Mouse (Mus musculus) E14TG2a.4 (cell line): ENCODE measurements around the gene Sf3b6.

Experiments used
- CTCF ChIP-seq: conservative IDR thresholded peaks from 2 replicates; pipeline ENCODE4 v1.5.1; 2014; ENCODE audit warnings: low read length
- NANOG ChIP-seq: IDR thresholded peaks from 2 replicates; pipeline ENCODE4 v1.6.1; 2014; ENCODE audit warnings: borderline replicate concordance, low read length, mixed read lengths
- POU5F1 ChIP-seq: IDR thresholded peaks from 2 replicates; pipeline ENCODE4 v1.6.1; 2014; ENCODE audit warnings: low read length, borderline replicate concordance

- no peak for TF ChIP-seq CTCF
- no peak for TF ChIP-seq NANOG
- TF ChIP-seq POU5F1, result no peak
Observed at GRCm38 (mm10) chr12:4769333-4769723, 48.0 kb upstream of the Sf3b6 start.
